In the genomic region with DNA sequence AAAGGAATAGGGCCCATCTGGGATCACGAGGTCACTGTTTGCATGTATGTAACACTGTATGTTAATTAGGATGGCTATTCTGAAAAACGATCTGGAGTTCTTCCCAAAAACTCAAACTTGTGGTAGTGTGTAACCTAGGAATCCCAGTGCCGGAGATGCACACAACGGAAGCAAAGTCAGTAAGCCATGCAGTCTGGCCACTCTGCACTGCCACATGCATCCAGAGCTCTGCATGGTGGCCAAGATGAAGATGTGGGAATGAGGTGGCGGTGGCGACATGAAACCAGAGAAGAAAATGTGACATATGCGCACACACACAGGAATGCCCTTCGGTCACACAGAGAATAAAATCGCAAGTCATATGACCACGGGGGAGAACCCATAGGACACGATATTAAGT, we compare ENCODE assay signal across 35 mouse cellular contexts.
"Had no signal": no experiment of that assay in that cellular context is flagged by ENCODE, and none has a peak within 500 bp of the region (broad histone marks: within the 10 kb centered on the region; RNA-seq: fewer than 3 reads in every experiment).

No protein-coding gene starts in this region.

- H3K4me3 ChIP-seq: heart, embryonic 10.5 days; heart, embryonic 12.5 days; heart, embryonic 13.5 days; heart, embryonic 15.5 days; hindbrain, embryonic 10.5 days; hindbrain, embryonic 12.5 days; hindbrain, embryonic 13.5 days; hindbrain, embryonic 15.5 days; intestine, embryonic 15.5 days; kidney, embryonic 15.5 days; layer of hippocampus, adult 2 months had no signal

- ATAC-seq: hindbrain, embryonic 16.5 days; hindbrain, postnatal 0 days; inflammation-experienced regulatory T-cells, adult 6 months; intestine, embryonic 15.5 days; intestine, embryonic 16.5 days; intestine, postnatal 0 days had no signal

- H3K9ac ChIP-seq: heart, embryonic 12.5 days; heart, embryonic 13.5 days; heart, embryonic 15.5 days; hindbrain, embryonic 12.5 days; hindbrain, embryonic 13.5 days; hindbrain, embryonic 14.5 days; hindbrain, embryonic 15.5 days; intestine, embryonic 15.5 days; kidney, embryonic 15.5 days had no signal

- H3K27ac ChIP-seq: heart, embryonic 10.5 days; heart, embryonic 13.5 days; heart, embryonic 15.5 days; hindbrain, embryonic 10.5 days; hindbrain, embryonic 12.5 days; hindbrain, embryonic 13.5 days; hindbrain, embryonic 14.5 days; hindbrain, embryonic 15.5 days; hindbrain, postnatal 0 days; intestine, embryonic 15.5 days; kidney, embryonic 15.5 days; kidney, postnatal 0 days; layer of hippocampus, adult 2 months had no signal

- H3K4me1 ChIP-seq: heart, embryonic 12.5 days; heart, embryonic 13.5 days; heart, embryonic 15.5 days; hindbrain, embryonic 12.5 days; hindbrain, embryonic 13.5 days; hindbrain, embryonic 15.5 days; intestine, embryonic 15.5 days had no signal

- DNase-seq: heart, postnatal 10 days; heart, postnatal 14 days; heart, postnatal 36 days; heart, postnatal 4 days; kidney, adult 11 months; kidney, adult 18-20 months; kidney, adult 2 months; kidney, adult 8-10 months; kidney, adult 9 months; kidney, postnatal 10 days; kidney, postnatal 14 days; kidney, postnatal 25 days; kidney, postnatal 36 days; kidney, postnatal 4 days; layer of hippocampus, adult 9-11 months; layer of hippocampus, postnatal 36 days had no signal

- H3K9me3 ChIP-seq: heart, embryonic 10.5 days; heart, embryonic 12.5 days; heart, embryonic 13.5 days; heart, embryonic 15.5 days; hindbrain, embryonic 12.5 days; hindbrain, embryonic 13.5 days; hindbrain, embryonic 15.5 days; intestine, embryonic 15.5 days; kidney, embryonic 15.5 days had no signal

- H3K4me2 ChIP-seq: heart, embryonic 11.5 days; heart, embryonic 12.5 days; heart, embryonic 13.5 days; heart, embryonic 15.5 days; hindbrain, embryonic 12.5 days; hindbrain, embryonic 13.5 days; hindbrain, embryonic 14.5 days; hindbrain, embryonic 15.5 days; intestine, embryonic 15.5 days; kidney, embryonic 15.5 days had no signal

- H3K36me3 ChIP-seq: heart, embryonic 15.5 days; intestine, embryonic 15.5 days had no signal

- H3K27me3 ChIP-seq: heart, embryonic 12.5 days; heart, embryonic 13.5 days; heart, embryonic 15.5 days; hindbrain, embryonic 12.5 days; hindbrain, embryonic 13.5 days; hindbrain, embryonic 15.5 days; intestine, embryonic 15.5 days; kidney, embryonic 15.5 days had no signal
